Mouse (Mus musculus): ENCODE measurements around the gene Rps6kb2.

Gene Rps6kb2

DNA sequence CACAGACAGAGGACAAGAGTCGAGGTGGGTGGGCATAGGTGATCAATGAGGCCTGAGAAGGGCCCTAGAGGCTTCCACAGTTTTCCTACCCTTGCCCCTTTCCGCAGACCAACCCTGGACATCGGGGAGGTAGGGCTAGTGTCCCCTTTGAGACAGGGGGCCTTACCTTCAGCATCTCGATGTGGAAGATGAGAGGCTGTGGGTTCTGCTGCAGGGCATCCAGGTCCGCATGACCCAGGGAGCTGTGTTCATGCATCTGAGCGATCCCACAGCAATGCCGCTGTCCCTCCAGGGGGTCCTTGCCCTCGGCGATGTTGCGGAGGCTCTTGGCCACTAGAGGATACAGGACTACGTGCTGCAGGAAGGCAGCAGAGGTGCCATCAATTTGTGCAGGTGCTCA is 47.3 kb downstream of the Rps6kb2 start:
- DNase-seq = no peak

DNA sequence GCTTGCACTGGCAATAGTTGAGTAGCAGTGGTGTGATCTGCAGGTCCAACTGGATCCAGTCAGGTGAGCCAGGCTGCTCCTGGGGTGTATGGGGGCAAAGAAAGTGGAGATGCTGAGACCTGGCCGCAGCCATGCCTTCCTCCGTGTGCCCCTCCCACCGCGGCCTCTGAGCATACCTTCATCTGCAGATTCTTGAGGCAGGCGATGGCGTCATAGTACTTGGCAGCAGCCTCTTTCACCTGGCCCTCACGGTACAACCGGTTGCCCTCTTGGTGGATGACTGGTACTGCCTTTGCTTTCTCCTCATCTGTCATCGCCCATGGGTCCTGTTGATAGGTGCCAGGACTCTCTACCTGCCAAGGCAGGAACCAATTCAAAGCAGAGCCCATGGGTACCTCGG is 48.0 kb downstream of the Rps6kb2 start:
- DNase-seq = no peak

GRCm38 (mm10) chr19:4114551-4114950 is 48.6 kb downstream of the Rps6kb2 start:
- DNase-seq = peak in 1 of 2 experiments; percentile 35

- DNase-seq = peak; percentile 42 to 81
Observed at GRCm38 (mm10) chr19:4113806-4114230, 49.3 kb downstream of the Rps6kb2 start.

GRCm38 (mm10) chr19:4113186-4113805 is 49.9 kb downstream of the Rps6kb2 start:
- peak; percentile 91 to 93 for DNase-seq

GRCm38 (mm10) chr19:4112063-4112960 is 50.8 kb downstream of the Rps6kb2 start:
- DNase-seq = no peak

GRCm38 (mm10) chr19:4108535-4108934 is 54.6 kb downstream of the Rps6kb2 start:
- DNase-seq = no peak

- peak; percentile 38 to 68 for DNase-seq
Observed at GRCm38 (mm10) chr19:4106654-4107053, 56.5 kb downstream of the Rps6kb2 start.

GRCm38 (mm10) chr19:4104675-4105194 is 58.4 kb downstream of the Rps6kb2 start:
- peak in 1 of 2 experiments; percentile 28 for DNase-seq

Data from kidney, postnatal 25 days (tissue).